ENCODE assay signal across 14 mouse cellular contexts in the genomic region with DNA sequence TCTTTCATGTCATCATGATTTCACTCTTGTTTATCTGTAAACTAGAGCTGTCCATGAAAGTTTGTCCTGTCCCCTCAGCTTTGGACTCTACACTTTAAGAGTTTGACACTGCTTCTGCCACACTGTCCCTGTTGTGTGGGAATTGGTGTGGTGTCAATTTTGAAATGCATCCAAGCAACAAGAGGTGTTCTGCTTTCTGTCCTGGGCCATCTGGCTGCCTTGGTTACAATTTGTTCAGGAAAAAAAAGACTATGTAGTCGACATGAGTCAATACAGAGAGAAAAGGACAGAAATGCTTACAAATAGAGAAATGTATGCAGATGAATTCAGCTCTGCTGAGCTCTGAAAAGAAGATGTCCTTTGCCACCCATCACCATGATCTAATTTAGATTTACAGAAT. TPM values are rescaled to one million over a fixed set of nuclear protein-coding genes. Genes with fewer than 3 reads are reported as not detected.
DNase-seq lines count a peak whose midpoint lies in the region; ATAC-seq and TF ChIP-seq lines count a peak whose summit lies in the region.
"Had no signal": no experiment of that assay in that cellular context is flagged by ENCODE, and none has a peak within 500 bp of the region (broad histone marks: within the 10 kb centered on the region; RNA-seq: fewer than 3 reads in every experiment).

No protein-coding gene starts in this region.

- H3K9ac ChIP-seq in heart, embryonic 16.5 days (ENCODE audit: low read length): no peak overlapping the region
- H3K9ac ChIP-seq in midbrain, postnatal 0 days (replicated peaks; ENCODE audit: low read length, poor library complexity, severe bottlenecking): no peak overlapping the region
- no peak overlapping the region for H3K9ac ChIP-seq in midbrain, embryonic 13.5 days (replicated peaks)
- H3K9ac ChIP-seq: limb, embryonic 13.5 days had no signal

- H3K4me2 ChIP-seq in heart, embryonic 16.5 days (ENCODE audit: low read depth, low read length): no peak overlapping the region
- H3K4me2 ChIP-seq in midbrain, postnatal 0 days (ENCODE audit: low read depth, low read length, poor library complexity, severe bottlenecking): no peak overlapping the region
- H3K4me2 ChIP-seq in midbrain, embryonic 13.5 days (replicated peaks): no peak overlapping the region

- no peaks in the 10 kb centered on the region for H3K27me3 ChIP-seq in heart, embryonic 16.5 days (ENCODE audit: control insufficient read depth, insufficient read depth, low read length)
- no peaks in the 10 kb centered on the region for H3K27me3 ChIP-seq in heart, embryonic 10.5 days (ENCODE audit: insufficient read depth, poor library complexity, severe bottlenecking)
- no peaks in the 10 kb centered on the region for H3K27me3 ChIP-seq in midbrain, postnatal 0 days (ENCODE audit: insufficient read depth, low read length)
- no peaks in the 10 kb centered on the region for H3K27me3 ChIP-seq in midbrain, embryonic 13.5 days
- H3K27me3 ChIP-seq: CH12.LX; limb, embryonic 13.5 days had no signal

- H3K36me3 ChIP-seq in heart, embryonic 16.5 days (ENCODE audit: control insufficient read depth, insufficient read depth): no peaks in the 10 kb centered on the region
- no peaks in the 10 kb centered on the region for H3K36me3 ChIP-seq in heart, embryonic 10.5 days
- no peaks in the 10 kb centered on the region for H3K36me3 ChIP-seq in midbrain, postnatal 0 days (ENCODE audit: insufficient read depth, low read length)
- H3K36me3 ChIP-seq in midbrain, embryonic 13.5 days: no peaks in the 10 kb centered on the region
- H3K36me3 ChIP-seq: limb, embryonic 13.5 days had no signal

- H3K4me1 ChIP-seq in heart, embryonic 16.5 days (ENCODE audit: control insufficient read depth, insufficient read depth, low read length): peaks cover 11% of the 10 kb centered on the region
- no peaks in the 10 kb centered on the region for H3K4me1 ChIP-seq in heart, embryonic 10.5 days
- no peaks in the 10 kb centered on the region for H3K4me1 ChIP-seq in midbrain, postnatal 0 days (ENCODE audit: insufficient read depth, low read length)
- peaks cover 15% of the 10 kb centered on the region for H3K4me1 ChIP-seq in midbrain, embryonic 13.5 days (replicated peaks)

- no peak for TF ChIP-seq CTCF in midbrain, postnatal 0 days (IDR thresholded peaks at IDR 0.05)

- H3K27ac ChIP-seq in heart, embryonic 16.5 days (ENCODE audit: low read length): no peak overlapping the region
- no peak overlapping the region for H3K27ac ChIP-seq in heart, embryonic 10.5 days
- H3K27ac ChIP-seq in midbrain, postnatal 0 days (ENCODE audit: low read depth, low read length): no peak overlapping the region
- no peak overlapping the region for H3K27ac ChIP-seq in midbrain, embryonic 13.5 days
- H3K27ac ChIP-seq: limb, embryonic 13.5 days had no signal

- 0 out of 2 replicates have a peak, but pooled peaks have one; percentile 32 for ATAC-seq in heart, embryonic 16.5 days (replicated peaks; ENCODE audit: extremely low read depth, insufficient read depth, low FRiP score)
- ATAC-seq in midbrain, postnatal 0 days (ENCODE audit: low FRiP score): no peak
- no peak for ATAC-seq in midbrain, embryonic 13.5 days
- ATAC-seq: inflammation-experienced regulatory T-cells, adult 6 months; Patski had no signal

- no peaks in the 10 kb centered on the region for H3K9me3 ChIP-seq in heart, embryonic 16.5 days (replicated peaks; ENCODE audit: control insufficient read depth, low read length)
- H3K9me3 ChIP-seq in heart, embryonic 10.5 days: no peaks in the 10 kb centered on the region
- no peaks in the 10 kb centered on the region for H3K9me3 ChIP-seq in midbrain, postnatal 0 days (ENCODE audit: low read length)
- H3K9me3 ChIP-seq in midbrain, embryonic 13.5 days: no peaks in the 10 kb centered on the region
- H3K9me3 ChIP-seq: limb, embryonic 13.5 days had no signal

- H3K4me3 ChIP-seq in heart, embryonic 16.5 days (ENCODE audit: low read length): no peak overlapping the region
- H3K4me3 ChIP-seq in heart, embryonic 10.5 days: no peak overlapping the region
- H3K4me3 ChIP-seq in midbrain, postnatal 0 days (ENCODE audit: low read depth, low read length): no peak overlapping the region
- H3K4me3 ChIP-seq in midbrain, embryonic 13.5 days (replicated peaks): no peak overlapping the region
- H3K4me3 ChIP-seq: limb, embryonic 13.5 days had no signal

- WGBS in heart, embryonic 16.5 days: 22% methylated on average over 1 of the region's 1 CpGs
- 32% methylated on average over 1 of the region's 1 CpGs for WGBS in heart, embryonic 10.5 days
- WGBS in midbrain, postnatal 0 days: 11% methylated on average over 1 of the region's 1 CpGs
- WGBS in midbrain, embryonic 13.5 days: 14% methylated on average over 1 of the region's 1 CpGs

- no peak for DNase-seq in heart, embryonic 10.5 days (ENCODE audit: low spot score)
- DNase-seq in midbrain, postnatal 0 days (ENCODE audit: low spot score): peak; percentile 21
- DNase-seq in cerebellum, postnatal 10 days: peak; percentile 63 to 72
- DNase-seq in right cerebral cortex, adult 2 months (ENCODE audit: low spot score in 2 of 2): no peak
- no peak for DNase-seq in ovary, adult 18-20 months (ENCODE audit: low spot score)
- DNase-seq: kidney, postnatal 10 days; lung, adult 18-20 months had no signal

RNA-seq across cellular contexts. Expression of a gene that starts 47.3 kb away (rescaled TPM):
- 7.1 and 8.6 TPM in 2 replicates for polyA plus RNA-seq in heart, embryonic 16.5 days (2015; fragmentation: Nextera tagmentation; extraction: Ambion mirVana)
- 8.1 and 20.4 TPM in 2 replicates for polyA plus RNA-seq in heart, embryonic 10.5 days (2016; fragmentation: Nextera tagmentation; extraction: Ambion mirVana)
- 11.5 and 17.3 TPM in 2 replicates for total RNA-seq in midbrain, postnatal 0 days (2014; rRNA removed)
- 6.2 and 8.6 TPM in 2 replicates for polyA plus RNA-seq in midbrain, postnatal 0 days (2015; fragmentation: Nextera tagmentation; extraction: Ambion mirVana)
- polyA plus RNA-seq in midbrain, embryonic 13.5 days (2015; fragmentation: Nextera tagmentation; extraction: Ambion mirVana): 28.5 and 35.0 TPM in 2 replicates
- total RNA-seq: CH12.LX; megakaryocyte progenitor cell, adult 5-6 weeks had no signal
- polyA plus RNA-seq: Patski had no signal

Comparison
In these comparisons a context has a peak if more than half of its experiments do, and no peak if none do; other contexts are left out.
1. DNase-seq: peak in midbrain, postnatal 0 days (single experiment) and cerebellum, postnatal 10 days (2 of 2); none in heart, embryonic 10.5 days (single experiment), right cerebral cortex, adult 2 months (0 of 2) and ovary, adult 18-20 months (single experiment).